Mouse (Mus musculus) stomach, embryonic 14.5 days (tissue): ENCODE measurements at regions not wholly inside any gene's neighbourhood (a gene's known extent, or its start where the extent isn't known, plus 50 kb on each side); places are given as distances from the start of the nearest gene placed in this dataset.

Source experiments
- ATAC-seq: fragments of 200-750 bp; cut with Nextera tagmentation; 2 replicates; pipeline ENCODE4 v1.8.0; 2017; ENCODE audit warnings: low read depth, moderate TSS enrichment; ENCODE audit not compliant: insufficient number of reproducible peaks, insufficient read depth, low FRiP score
- H3K27ac ChIP-seq: fragments of 300-500 bp; sonication (generic); 2 replicates; pipeline ENCODE4 v1.5.1; 2014; ENCODE audit warnings: mild to moderate bottlenecking, low read length, moderate library complexity, mixed read lengths
- H3K27me3 ChIP-seq: fragments of 300-500 bp; sonication (generic); 2 replicates; pipeline ENCODE4 v1.6.1; 2014; ENCODE audit warnings: low read length, control low read depth, mixed read lengths; ENCODE audit not compliant: control insufficient read depth, insufficient read depth
- H3K36me3 ChIP-seq: fragments of 300-500 bp; sonication (generic); 2 replicates; pipeline ENCODE4 v1.6.1; 2014; ENCODE audit warnings: mild to moderate bottlenecking, control low read depth, low read length, moderate library complexity, mixed read lengths; ENCODE audit not compliant: control insufficient read depth, insufficient read depth
- H3K4me1 ChIP-seq: fragments of 300-500 bp; sonication (generic); 2 replicates; pipeline ENCODE4 v1.6.1; 2014; ENCODE audit warnings: low read length, control low read depth, mixed read lengths; ENCODE audit not compliant: control insufficient read depth, insufficient read depth
- H3K4me2 ChIP-seq: fragments of 300-500 bp; sonication (generic); replicated peaks from 2 replicates; pipeline ENCODE4 v1.6.1; 2014; ENCODE audit warnings: low read depth, low read length, control low read depth
- H3K4me3 ChIP-seq: fragments of 300-500 bp; sonication (generic); 2 replicates; pipeline ENCODE4 v1.5.1; 2014; ENCODE audit warnings: low read depth, low read length, control low read depth
- H3K9ac ChIP-seq: fragments of 300-500 bp; sonication (generic); replicated peaks from 2 replicates; pipeline ENCODE4 v1.6.1; 2014; ENCODE audit warnings: low read depth, mild to moderate bottlenecking, control low read depth, low read length, moderate library complexity, mixed read lengths
- H3K9me3 ChIP-seq: fragments of 300-500 bp; sonication (generic); 2 replicates; pipeline ENCODE4 v1.6.1; 2016; ENCODE audit warnings: low read depth, low read length, control low read depth; ENCODE audit not compliant: control insufficient read depth
- WGBS: fragments of 180-500 bp; shearing (Covaris S2); extraction: QIAGEN DNeasy Blood & Tissue Kit; methylation state at CpG from one replicate; pipeline ENCODE4 v1.1.7; 2014; 5-methylcytosine and 5-hydroxymethylcytosine counted together

- WGBS, result 80% methylated on average over 8 of the region's 8 CpGs
- Histone ChIP-seq H3K4me2 (no peak overlapping the region), H3K9me3 (no peaks in the 10 kb centered on the region), H3K9ac (no peak overlapping the region), H3K36me3 (no peaks in the 10 kb centered on the region), H3K4me1 (no peaks in the 10 kb centered on the region), H3K4me3 (no peak overlapping the region), H3K27ac (no peak overlapping the region), H3K27me3 (no peaks in the 10 kb centered on the region)
- no peak for ATAC-seq
These were observed 117.7 kb downstream of the Ackr3 start for GRCm38 (mm10) chr1:90321501-90321900.

GRCm38 (mm10) chr1:90327237-90327636, 123.5 kb downstream of the Ackr3 start:
- Histone ChIP-seq H3K4me3 (no peak overlapping the region), H3K27me3 (no peaks in the 10 kb centered on the region), H3K27ac (no peak overlapping the region), H3K9ac (no peak overlapping the region), H3K4me1 (no peaks in the 10 kb centered on the region), H3K9me3 (no peaks in the 10 kb centered on the region), H3K36me3 (no peaks in the 10 kb centered on the region), H3K4me2 (no peak overlapping the region)
- WGBS, result 80% methylated on average over 6 of the region's 6 CpGs
- ATAC-seq, result no peak

- H3K27ac ChIP-seq, result no peak overlapping the region
- no peaks in the 10 kb centered on the region for H3K36me3 ChIP-seq
- no peak overlapping the region for H3K9ac ChIP-seq
- H3K4me3 ChIP-seq, result no peak overlapping the region
- H3K27me3 ChIP-seq, result no peaks in the 10 kb centered on the region
- peaks cover 10% of the 10 kb centered on the region; the same call in 1 of the 2 replicates for H3K4me1 ChIP-seq
- ATAC-seq, result no peak
- H3K9me3 ChIP-seq, result no peaks in the 10 kb centered on the region
- no peak overlapping the region for H3K4me2 ChIP-seq
- 91% methylated on average over 4 of the region's 4 CpGs for WGBS
These were observed 128.8 kb downstream of the Ackr3 start for GRCm38 (mm10) chr1:90332531-90332930.

GRCm38 (mm10) chr1:90333676-90334430, 130.1 kb downstream of the Ackr3 start:
- WGBS, result 69% methylated on average over 6 of the region's 6 CpGs
- ATAC-seq, result no peak

GRCm38 (mm10) chr1:90335001-90335747, 131.4 kb downstream of the Ackr3 start:
- Histone ChIP-seq H3K9ac (no peak overlapping the region), H3K4me2 (0 out of 2 replicates have a peak overlapping the region, but pooled peaks have one; percentile 6), H3K4me1 (peaks cover 16% of the 10 kb centered on the region; the same call in 1 of the 2 replicates), H3K27me3 (no peaks in the 10 kb centered on the region), H3K9me3 (no peaks in the 10 kb centered on the region), H3K4me3 (no peak overlapping the region), H3K36me3 (no peaks in the 10 kb centered on the region), H3K27ac (0 out of 2 replicates have a peak overlapping the region, but pooled peaks have one; percentile 2)
- peak; percentile 46; the same call in 1 of the 2 replicates for ATAC-seq
- 43% methylated on average over 25 of the region's 25 CpGs for WGBS

More at GRCm38 (mm10) chr1:90333676-90334430, 130.1 kb downstream of the Ackr3 start:
- Histone ChIP-seq H3K27me3 (no peaks in the 10 kb centered on the region), H3K9ac (no peak overlapping the region), H3K4me3 (no peak overlapping the region), H3K36me3 (no peaks in the 10 kb centered on the region), H3K27ac (no peak overlapping the region), H3K4me2 (no peak overlapping the region), H3K4me1 (peaks cover 16% of the 10 kb centered on the region; the same call in 1 of the 2 replicates), H3K9me3 (no peaks in the 10 kb centered on the region)

- H3K27me3 ChIP-seq, result no peaks in the 10 kb centered on the region
- no peak overlapping the region for H3K27ac ChIP-seq
- ATAC-seq, result no peak
- H3K9ac ChIP-seq, result no peak overlapping the region
- no peak overlapping the region for H3K4me2 ChIP-seq
- peaks cover 16% of the 10 kb centered on the region; the same call in 1 of the 2 replicates for H3K4me1 ChIP-seq
- H3K36me3 ChIP-seq, result no peaks in the 10 kb centered on the region
- 49% methylated on average over 12 of the region's 12 CpGs for WGBS
- no peaks in the 10 kb centered on the region for H3K9me3 ChIP-seq
- H3K4me3 ChIP-seq, result no peak overlapping the region
These were observed 134.1 kb downstream of the Ackr3 start for GRCm38 (mm10) chr1:90337876-90338316.

- no peak overlapping the region for H3K9ac ChIP-seq
- H3K4me2 ChIP-seq, result no peak overlapping the region
- WGBS, result 30% methylated on average over 1 of the region's 1 CpGs
- H3K27me3 ChIP-seq, result no peaks in the 10 kb centered on the region
- H3K4me3 ChIP-seq, result no peak overlapping the region
- H3K36me3 ChIP-seq, result no peaks in the 10 kb centered on the region
- 0 out of 2 replicates have a peak, but pooled peaks cover 6% of the 10 kb centered on the region for H3K4me1 ChIP-seq
- H3K9me3 ChIP-seq, result no peaks in the 10 kb centered on the region
- H3K27ac ChIP-seq, result no peak overlapping the region
- ATAC-seq, result no peak
These were observed 138.6 kb downstream of the Ackr3 start for GRCm38 (mm10) chr1:90342346-90342745.

GRCm38 (mm10) chr1:90343492-90343891, 139.7 kb downstream of the Ackr3 start:
- H3K4me3 ChIP-seq, result no peak overlapping the region
- no peaks in the 10 kb centered on the region for H3K9me3 ChIP-seq
- no peaks in the 10 kb centered on the region for H3K36me3 ChIP-seq
- 58% methylated on average over 2 of the region's 2 CpGs for WGBS
- H3K4me1 ChIP-seq, result no peaks in the 10 kb centered on the region
- no peak for ATAC-seq
- no peaks in the 10 kb centered on the region for H3K27me3 ChIP-seq
- H3K27ac ChIP-seq, result no peak overlapping the region
- no peak overlapping the region for H3K4me2 ChIP-seq
- no peak overlapping the region for H3K9ac ChIP-seq
